Mouse (Mus musculus): Measurements from ENCODE around the gene Adamts7. TPM values are rescaled to one million over a fixed set of nuclear protein-coding genes. Genes with fewer than 3 reads are reported as not detected.
A peak's percentile ranks its signal among the peaks of the same experiment; 100 is the strongest.

Gene Adamts7
- total RNA-seq, 2 experiments from 2014 or later, result 10.1 to 12.5 TPM

- peak; percentile 19 to 46 for DNase-seq (ENCODE audit: low spot score in 2 of 2)
Observed at GRCm38 (mm10) chr9:90145788-90146187, 17.1 kb upstream of the Adamts7 start.

- no peak for DNase-seq (ENCODE audit: low spot score in 2 of 2)
Observed at GRCm38 (mm10) chr9:90146869-90147268, 16.0 kb upstream of the Adamts7 start.

GRCm38 (mm10) chr9:90162243-90162925 is 485 bp upstream of the Adamts7 start:
- DNase-seq (ENCODE audit: low spot score in 2 of 2), result peak in 1 of 2 experiments; percentile 42

- DNase-seq (ENCODE audit: low spot score in 2 of 2), result no peak
Observed at GRCm38 (mm10) chr9:90163749-90164095, 853 bp downstream of the Adamts7 start.

DNA sequence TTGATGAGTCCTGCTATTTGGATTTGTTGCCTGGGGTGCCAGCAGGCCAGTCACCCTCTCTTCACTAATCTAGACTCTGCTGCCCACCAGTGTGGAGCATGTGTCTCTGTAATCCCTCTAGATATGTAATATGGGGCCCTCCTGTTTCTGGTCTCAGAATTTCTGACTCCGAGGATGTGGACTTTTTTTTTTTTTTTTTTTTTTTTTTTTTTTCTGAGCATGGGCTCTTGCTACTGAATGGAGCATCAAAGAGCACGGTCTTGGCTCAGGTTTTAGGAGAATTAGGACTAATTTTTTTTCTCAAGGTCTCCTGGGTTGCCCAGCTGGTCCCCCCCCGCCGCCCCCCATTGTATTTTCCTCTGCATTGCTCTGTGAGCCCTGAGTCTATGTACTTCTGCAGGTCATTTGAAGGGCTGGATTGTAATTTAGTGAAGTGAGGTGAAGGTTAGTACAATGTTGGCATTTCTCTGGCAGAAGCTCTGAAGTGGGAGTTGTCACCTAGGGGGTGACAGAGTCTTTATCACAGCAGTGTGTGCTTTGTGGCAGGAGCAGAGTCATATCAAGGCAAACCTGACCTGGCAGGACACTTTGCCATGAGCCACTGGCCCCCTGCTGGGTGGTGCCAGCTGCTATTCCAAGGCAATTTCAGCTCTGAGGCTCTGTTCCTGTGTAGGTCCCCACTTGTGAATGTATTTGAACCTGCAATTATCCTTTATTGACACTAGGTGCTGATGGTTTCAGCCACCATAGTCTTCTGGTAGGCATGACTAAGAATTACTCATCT is 2.0 kb downstream of the Adamts7 start:
- DNase-seq (ENCODE audit: low spot score in 2 of 2), result no peak

GRCm38 (mm10) chr9:90165590-90165989 is 2.7 kb downstream of the Adamts7 start:
- no peak for DNase-seq (ENCODE audit: low spot score in 2 of 2)

GRCm38 (mm10) chr9:90166615-90167014 is 3.7 kb downstream of the Adamts7 start:
- DNase-seq (ENCODE audit: low spot score in 2 of 2), result no peak

DNA sequence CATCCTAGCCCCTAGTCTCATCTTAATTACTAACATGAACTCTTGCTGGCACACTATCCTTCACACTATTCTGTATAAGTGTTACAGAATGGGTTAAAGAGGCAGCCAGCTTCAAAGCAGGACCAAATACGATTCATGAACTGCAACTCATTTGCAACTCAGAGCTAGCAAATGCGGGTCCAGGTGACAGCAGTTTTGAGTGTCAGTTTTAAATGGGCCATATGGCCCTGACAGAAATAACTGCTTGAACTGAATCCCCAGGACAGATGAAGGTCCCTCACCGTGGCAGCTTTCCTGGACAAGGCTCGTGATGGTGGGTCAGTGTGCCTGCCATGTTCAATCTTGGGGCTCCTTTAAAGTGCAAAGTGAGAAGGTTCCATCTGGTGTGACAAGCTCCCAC is 7.1 kb downstream of the Adamts7 start:
- DNase-seq (ENCODE audit: low spot score in 2 of 2), result no peak

DNA sequence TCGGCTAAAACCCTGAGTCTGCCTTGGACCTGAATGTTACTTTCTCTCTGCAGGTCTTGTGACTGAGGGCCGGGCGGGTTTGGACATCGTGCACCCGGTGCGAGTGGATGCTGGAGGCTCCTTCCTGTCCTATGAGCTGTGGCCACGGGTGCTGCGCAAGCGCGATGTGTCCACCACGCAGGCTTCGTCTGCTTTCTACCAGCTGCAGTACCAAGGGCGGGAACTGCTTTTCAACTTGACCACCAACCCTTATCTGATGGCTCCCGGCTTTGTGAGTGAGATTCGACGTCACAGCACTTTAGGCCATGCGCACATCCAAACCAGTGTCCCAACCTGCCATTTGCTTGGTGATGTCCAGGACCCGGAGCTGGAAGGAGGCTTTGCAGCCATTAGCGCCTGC is 8.6 kb downstream of the Adamts7 start:
- DNase-seq (ENCODE audit: low spot score in 2 of 2), result no peak

GRCm38 (mm10) chr9:90172528-90173321 is 9.9 kb downstream of the Adamts7 start:
- DNase-seq (ENCODE audit: low spot score in 2 of 2), result no peak

DNA sequence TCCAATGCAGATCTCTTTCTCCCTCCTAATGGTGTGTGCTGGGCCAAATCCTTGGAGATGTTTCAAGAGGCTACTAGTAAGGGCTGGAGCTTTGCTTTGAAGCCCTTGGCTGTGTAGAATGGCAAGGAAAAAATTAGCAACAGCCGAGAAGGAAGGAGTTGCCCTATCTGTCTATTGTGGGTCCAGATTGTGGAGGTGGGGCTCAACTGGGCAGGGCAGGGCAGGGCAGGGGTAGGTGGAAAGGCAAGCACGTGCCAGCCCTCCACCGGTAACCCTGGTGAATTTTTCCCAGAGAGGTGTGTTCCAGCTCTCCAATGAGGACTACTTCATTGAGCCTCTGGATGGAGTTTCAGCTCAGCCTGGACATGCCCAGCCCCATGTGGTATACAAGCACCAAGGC is 10.5 kb downstream of the Adamts7 start:
- DNase-seq (ENCODE audit: low spot score in 2 of 2), result no peak

GRCm38 (mm10) chr9:90179409-90179808 is 16.5 kb downstream of the Adamts7 start:
- no peak for DNase-seq (ENCODE audit: low spot score in 2 of 2)

DNA sequence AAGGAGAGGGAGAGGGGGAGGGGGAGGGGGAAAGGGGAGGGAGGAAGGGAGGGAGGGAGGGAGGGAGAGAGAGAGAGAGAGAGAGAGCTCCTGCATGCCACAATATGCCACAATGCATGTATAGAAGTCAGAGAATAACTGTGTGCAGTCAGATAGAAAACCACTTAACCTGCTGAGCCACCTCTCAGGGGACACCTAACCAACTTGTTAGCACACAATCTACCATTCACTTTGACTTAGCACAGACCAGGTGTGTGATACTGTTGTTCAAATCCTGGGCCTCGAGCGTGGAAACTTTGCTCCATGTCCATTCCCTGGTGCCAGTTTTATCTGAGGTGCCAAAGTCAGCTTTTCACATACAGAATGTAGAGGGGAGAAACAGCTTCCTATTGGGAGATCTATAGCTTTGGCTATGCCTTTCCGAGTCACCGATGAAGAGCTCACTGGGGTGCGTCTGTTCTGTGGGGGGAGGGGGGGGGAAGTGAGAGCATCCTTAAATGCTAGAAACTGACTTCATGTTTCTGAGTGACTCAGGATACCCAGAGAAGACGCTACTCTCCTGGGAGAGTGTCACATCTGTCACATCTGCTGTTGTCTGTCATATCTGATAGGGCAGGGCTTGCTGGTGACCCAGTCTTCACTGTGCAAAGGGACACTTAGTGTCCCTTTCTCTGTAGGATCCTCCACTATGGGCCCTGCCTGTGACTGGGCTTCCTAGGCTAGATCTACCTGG is 19.0 kb downstream of the Adamts7 start:
- no peak for DNase-seq (ENCODE audit: low spot score in 2 of 2)

DNA sequence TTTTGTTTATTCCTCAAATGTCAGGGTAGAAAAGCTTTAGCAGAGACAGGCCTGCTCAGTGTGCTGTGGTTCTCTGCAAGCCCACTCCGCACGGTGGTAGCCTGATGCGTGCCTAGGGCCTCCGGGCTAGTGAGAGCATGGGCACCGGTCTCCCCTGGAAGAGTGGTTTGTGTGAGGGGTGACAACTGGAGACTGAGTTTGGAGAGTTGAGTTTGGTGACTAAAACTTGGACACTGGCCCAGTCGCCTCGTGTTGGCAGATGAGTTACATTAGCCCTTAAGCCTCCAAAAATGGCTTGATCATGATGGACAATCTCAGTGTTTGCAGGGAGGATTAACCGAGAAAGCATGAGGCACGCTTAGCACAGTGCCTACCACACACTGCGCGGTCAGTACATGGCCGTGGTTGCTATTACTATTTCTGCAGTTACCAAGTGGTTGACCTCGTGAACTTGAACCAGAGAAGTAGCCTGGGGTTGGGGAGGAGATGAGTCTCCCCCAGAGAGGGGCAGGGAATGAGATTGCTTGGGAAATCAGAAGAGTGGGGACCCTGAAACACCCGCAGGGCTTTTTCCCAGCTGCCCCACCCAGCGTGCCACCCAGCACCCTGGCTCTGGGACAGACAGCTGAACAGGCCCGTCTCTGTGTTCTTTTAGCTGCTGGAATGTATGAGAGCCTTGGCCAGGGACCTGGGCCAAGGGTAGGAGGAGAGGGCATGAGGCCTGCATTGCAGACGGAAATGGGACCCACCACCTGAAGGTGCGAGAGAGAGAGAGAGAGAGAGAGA is 20.0 kb downstream of the Adamts7 start:
- no peak for DNase-seq (ENCODE audit: low spot score in 2 of 2)

DNA sequence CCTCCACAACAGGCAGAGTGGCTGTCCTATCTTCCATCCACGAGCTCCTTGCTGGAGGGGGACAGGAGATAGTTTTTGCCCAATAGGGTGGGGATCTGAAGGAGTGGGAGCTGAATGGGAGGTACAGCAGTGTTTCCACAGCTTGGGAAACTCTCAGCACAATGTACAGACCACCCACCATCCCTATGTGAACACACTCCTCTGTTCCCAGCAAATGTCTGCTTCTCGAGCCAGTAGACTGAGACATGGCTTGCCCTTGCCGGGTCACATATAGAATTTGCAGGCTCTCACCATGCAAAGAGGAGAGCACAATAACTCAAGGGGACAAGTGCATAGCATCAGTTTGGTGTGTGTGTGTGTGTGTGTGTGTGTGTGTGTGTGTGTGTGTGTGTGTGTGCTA is 20.7 kb downstream of the Adamts7 start:
- no peak for DNase-seq (ENCODE audit: low spot score in 2 of 2)

DNA sequence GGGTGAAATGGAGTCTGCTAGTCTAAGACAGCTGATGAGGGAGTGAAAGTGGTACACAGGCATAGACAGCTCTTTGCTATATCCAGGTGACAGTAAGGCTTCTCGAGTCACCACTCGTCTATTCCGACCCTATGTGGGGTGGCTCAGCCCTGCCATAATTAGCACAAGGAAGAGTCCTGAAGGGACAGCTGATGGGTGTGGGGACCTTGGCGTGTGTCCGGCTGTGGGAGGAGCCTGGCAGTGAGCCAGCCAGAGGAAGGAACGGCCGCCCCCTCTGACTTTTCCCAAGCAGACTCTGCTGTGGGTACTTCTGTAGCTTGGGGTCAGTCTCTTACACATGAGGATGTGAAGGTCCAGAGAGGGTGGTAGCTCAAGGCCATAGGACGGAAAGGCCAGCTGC is 21.2 kb downstream of the Adamts7 start:
- peak in 1 of 2 experiments; percentile 35 for DNase-seq (ENCODE audit: low spot score in 2 of 2)

GRCm38 (mm10) chr9:90185356-90185910 is 22.6 kb downstream of the Adamts7 start:
- DNase-seq (ENCODE audit: low spot score in 2 of 2), result no peak

GRCm38 (mm10) chr9:90188893-90189292 is 26.0 kb downstream of the Adamts7 start:
- DNase-seq (ENCODE audit: low spot score in 2 of 2), result no peak

DNA sequence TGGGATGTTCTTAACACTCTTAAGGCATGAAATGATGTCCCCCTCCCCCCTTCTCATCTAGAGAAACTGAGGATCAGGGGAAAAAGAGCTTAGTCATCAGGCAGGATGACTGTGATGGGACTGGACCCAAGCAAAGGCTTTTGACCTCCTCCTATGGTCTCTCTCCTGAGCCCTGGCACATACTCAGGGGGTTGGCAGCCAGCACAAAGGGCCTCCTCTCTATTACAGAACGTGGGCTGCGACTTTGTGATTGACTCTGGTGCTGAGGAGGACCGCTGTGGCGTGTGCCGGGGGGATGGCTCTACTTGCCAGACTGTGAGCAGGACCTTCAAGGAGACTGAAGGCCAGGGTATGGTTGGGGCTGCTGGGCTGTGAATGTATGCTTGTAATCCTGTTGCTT is 26.5 kb downstream of the Adamts7 start:
- DNase-seq (ENCODE audit: low spot score in 2 of 2), result no peak

- DNase-seq (ENCODE audit: low spot score in 2 of 2), result no peak
Observed at GRCm38 (mm10) chr9:90195000-90195399, 32.1 kb downstream of the Adamts7 start.
